Mouse (Mus musculus): ENCODE data around the gene Bcar1.
A peak's percentile ranks its signal among the peaks of the same experiment; 100 is the strongest.

The Bcar1 gene

GRCm38 (mm10) chr8:111770958-111771624, 27.5 kb upstream of the Bcar1 start:
- no peak for ATAC-seq (ENCODE audit: insufficient number of reproducible peaks, low FRiP score, low TSS enrichment)

GRCm38 (mm10) chr8:111769764-111770428, 26.3 kb upstream of the Bcar1 start:
- no peak for ATAC-seq (ENCODE audit: insufficient number of reproducible peaks, low FRiP score, low TSS enrichment)

GRCm38 (mm10) chr8:111769296-111769695, 25.7 kb upstream of the Bcar1 start:
- ATAC-seq (ENCODE audit: insufficient number of reproducible peaks, low FRiP score, low TSS enrichment) = no peak

GRCm38 (mm10) chr8:111768651-111769050, 25.0 kb upstream of the Bcar1 start:
- peak; percentile 47; the same call in 1 of the 2 replicates for ATAC-seq (ENCODE audit: insufficient number of reproducible peaks, low FRiP score, low TSS enrichment)

- no peak for ATAC-seq (ENCODE audit: insufficient number of reproducible peaks, low FRiP score, low TSS enrichment)
Measured at GRCm38 (mm10) chr8:111765616-111766015, 22.0 kb upstream of the Bcar1 start.

- no peak for ATAC-seq (ENCODE audit: insufficient number of reproducible peaks, low FRiP score, low TSS enrichment)
Measured at GRCm38 (mm10) chr8:111765096-111765495, 21.5 kb upstream of the Bcar1 start.

- no peak for ATAC-seq (ENCODE audit: insufficient number of reproducible peaks, low FRiP score, low TSS enrichment)
Measured at GRCm38 (mm10) chr8:111760708-111761107, 17.1 kb upstream of the Bcar1 start.

- no peak for ATAC-seq (ENCODE audit: insufficient number of reproducible peaks, low FRiP score, low TSS enrichment)
Measured at GRCm38 (mm10) chr8:111758817-111759216, 15.2 kb upstream of the Bcar1 start.

- ATAC-seq (ENCODE audit: insufficient number of reproducible peaks, low FRiP score, low TSS enrichment) = no peak
Measured at GRCm38 (mm10) chr8:111757599-111757998, 14.0 kb upstream of the Bcar1 start.

GRCm38 (mm10) chr8:111754736-111755135, 11.1 kb upstream of the Bcar1 start:
- no peak for ATAC-seq (ENCODE audit: insufficient number of reproducible peaks, low FRiP score, low TSS enrichment)

GRCm38 (mm10) chr8:111754088-111754487, 10.5 kb upstream of the Bcar1 start:
- ATAC-seq (ENCODE audit: insufficient number of reproducible peaks, low FRiP score, low TSS enrichment) = no peak

- no peak for ATAC-seq (ENCODE audit: insufficient number of reproducible peaks, low FRiP score, low TSS enrichment)
Measured at GRCm38 (mm10) chr8:111748766-111749165, 5.2 kb upstream of the Bcar1 start.

GRCm38 (mm10) chr8:111747866-111748649, 4.4 kb upstream of the Bcar1 start:
- no peak for ATAC-seq (ENCODE audit: insufficient number of reproducible peaks, low FRiP score, low TSS enrichment)

- no peak for ATAC-seq (ENCODE audit: insufficient number of reproducible peaks, low FRiP score, low TSS enrichment)
Measured at GRCm38 (mm10) chr8:111746582-111747465, 3.2 kb upstream of the Bcar1 start.

- 0 out of 2 replicates have a peak, but pooled peaks have one; percentile 20 for ATAC-seq (ENCODE audit: insufficient number of reproducible peaks, low FRiP score, low TSS enrichment)
Measured at GRCm38 (mm10) chr8:111745591-111746418, 2.2 kb upstream of the Bcar1 start.

- no peak for ATAC-seq (ENCODE audit: insufficient number of reproducible peaks, low FRiP score, low TSS enrichment)
Measured at GRCm38 (mm10) chr8:111745086-111745485, 1.5 kb upstream of the Bcar1 start.

- no peak; the same call in 1 of the 2 replicates for ATAC-seq (ENCODE audit: insufficient number of reproducible peaks, low FRiP score, low TSS enrichment)
Measured at GRCm38 (mm10) chr8:111743101-111743791, 363 bp downstream of the Bcar1 start.

GRCm38 (mm10) chr8:111742261-111743037, 1.2 kb downstream of the Bcar1 start:
- peak; percentile 38 for ATAC-seq (ENCODE audit: insufficient number of reproducible peaks, low FRiP score, low TSS enrichment)

Measured in cerebellum, adult (tissue).